ENCODE assay signal across 33 mouse cellular contexts in the genomic region with DNA sequence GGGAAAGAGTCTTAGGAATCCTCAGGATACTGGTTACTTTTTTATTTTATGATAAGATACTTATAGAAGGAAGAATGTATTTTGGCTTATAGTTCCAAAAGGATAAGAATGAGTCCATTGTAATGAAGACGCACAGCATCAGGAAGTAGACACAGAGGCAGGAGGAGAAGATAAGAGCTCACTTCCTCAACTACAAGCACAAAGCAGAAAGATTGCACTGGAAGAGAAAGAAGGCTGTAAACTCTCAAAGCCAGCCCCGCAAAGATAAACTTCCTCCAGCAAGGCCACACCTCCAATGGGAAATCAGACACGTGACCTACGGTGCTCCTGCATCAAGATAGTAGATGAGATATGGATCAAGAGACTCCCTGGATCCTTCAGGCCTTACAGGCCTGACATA. TPM values are rescaled to one million over a fixed set of nuclear protein-coding genes. Genes with fewer than 3 reads are reported as not detected.
DNase-seq lines count a peak whose midpoint lies in the region; ATAC-seq and TF ChIP-seq lines count a peak whose summit lies in the region.
"Had no signal": no experiment of that assay in that cellular context is flagged by ENCODE, and none has a peak within 500 bp of the region (broad histone marks: within the 10 kb centered on the region; RNA-seq: fewer than 3 reads in every experiment).

No protein-coding gene starts in this region.

- H3K4me2 ChIP-seq in hindbrain, embryonic 11.5 days (replicated peaks; ENCODE audit: low read depth, low read length) = no peak overlapping the region
- H3K4me2 ChIP-seq in lung, postnatal 0 days (replicated peaks; ENCODE audit: low read depth, low read length) = no peak overlapping the region
- H3K4me2 ChIP-seq: forebrain, embryonic 13.5 days; heart, embryonic 13.5 days; hindbrain, embryonic 13.5 days; intestine, embryonic 15.5 days had no signal

- peak; percentile 51 to 58; a peak in 2 of 4 replicates for ATAC-seq in hematopoietic stem cell, adult 5-6 weeks (replicated peaks in 1 of 2; ENCODE audit: insufficient read depth in 1 of 2, low FRiP score in 2 of 2, low TSS enrichment in 1 of 2, low read depth in 1 of 2, poor library complexity in 2 of 2, severe bottlenecking in 2 of 2)
- ATAC-seq in hindbrain, embryonic 11.5 days (ENCODE audit: low FRiP score) = no peak
- ATAC-seq in lung, postnatal 0 days = no peak
- ATAC-seq: CD4-positive, CD25-positive, alpha-beta regulatory T cell, adult 4 months; forebrain, embryonic 13.5 days; forebrain, embryonic 16.5 days; hindbrain, embryonic 16.5 days; intestine, embryonic 15.5 days; Patski had no signal

- H3K9me3 ChIP-seq in hindbrain, embryonic 11.5 days (ENCODE audit: control insufficient read depth, low read length) = no peaks in the 10 kb centered on the region
- H3K9me3 ChIP-seq in lung, postnatal 0 days (ENCODE audit: low read length) = no peaks in the 10 kb centered on the region
- H3K9me3 ChIP-seq: forebrain, embryonic 10.5 days; forebrain, embryonic 13.5 days; heart, embryonic 10.5 days; heart, embryonic 13.5 days; hindbrain, embryonic 13.5 days; intestine, embryonic 15.5 days had no signal

- H3K9ac ChIP-seq in hindbrain, embryonic 11.5 days (ENCODE audit: low read depth, low read length) = no peak overlapping the region
- no peak overlapping the region for H3K9ac ChIP-seq in lung, postnatal 0 days (replicated peaks; ENCODE audit: low read depth)
- H3K9ac ChIP-seq: forebrain, embryonic 13.5 days; heart, embryonic 13.5 days; hindbrain, embryonic 13.5 days; intestine, embryonic 15.5 days had no signal

- no peaks in the 10 kb centered on the region for H3K27me3 ChIP-seq in hindbrain, embryonic 11.5 days (ENCODE audit: control insufficient read depth, insufficient read depth, low read length)
- no peaks in the 10 kb centered on the region for H3K27me3 ChIP-seq in lung, postnatal 0 days (replicated peaks; ENCODE audit: insufficient read depth, low read length)
- H3K27me3 ChIP-seq: forebrain, embryonic 13.5 days; heart, embryonic 13.5 days; hindbrain, embryonic 13.5 days; intestine, embryonic 15.5 days had no signal

- no peak for TF ChIP-seq EP300 in lung, postnatal 0 days (IDR thresholded peaks at IDR 0.05)

- no peak overlapping the region for H3K27ac ChIP-seq in hindbrain, embryonic 11.5 days (ENCODE audit: low read depth, low read length)
- H3K27ac ChIP-seq in lung, postnatal 0 days (ENCODE audit: low read length) = no peak overlapping the region
- H3K27ac ChIP-seq: forebrain, embryonic 10.5 days; forebrain, embryonic 13.5 days; heart, embryonic 10.5 days; heart, embryonic 13.5 days; hindbrain, embryonic 13.5 days; intestine, embryonic 15.5 days had no signal

- WGBS in hindbrain, embryonic 11.5 days = 88% methylated on average over 4 of the region's 4 CpGs
- WGBS in lung, postnatal 0 days = 39% methylated on average over 4 of the region's 4 CpGs

- H3K4me1 ChIP-seq in hindbrain, embryonic 11.5 days (replicated peaks; ENCODE audit: control insufficient read depth, insufficient read depth, low read length) = no peaks in the 10 kb centered on the region
- no peaks in the 10 kb centered on the region for H3K4me1 ChIP-seq in lung, postnatal 0 days (ENCODE audit: insufficient read depth, low read depth, low read length)
- H3K4me1 ChIP-seq: forebrain, embryonic 10.5 days; forebrain, embryonic 13.5 days; heart, embryonic 10.5 days; heart, embryonic 13.5 days; hindbrain, embryonic 13.5 days; intestine, embryonic 15.5 days had no signal

- H3K36me3 ChIP-seq in hindbrain, embryonic 11.5 days (ENCODE audit: control insufficient read depth, insufficient read depth, low read length) = no peaks in the 10 kb centered on the region
- H3K36me3 ChIP-seq in lung, postnatal 0 days (ENCODE audit: insufficient read depth, low read length) = no peaks in the 10 kb centered on the region
- H3K36me3 ChIP-seq: forebrain, embryonic 10.5 days; heart, embryonic 10.5 days; heart, embryonic 13.5 days; hindbrain, embryonic 13.5 days; intestine, embryonic 15.5 days had no signal

- no peak overlapping the region for H3K4me3 ChIP-seq in hindbrain, embryonic 11.5 days (ENCODE audit: low read depth, low read length)
- no peak overlapping the region for H3K4me3 ChIP-seq in lung, postnatal 0 days (ENCODE audit: low read depth, low read length)
- H3K4me3 ChIP-seq: forebrain, embryonic 10.5 days; forebrain, embryonic 13.5 days; heart, embryonic 10.5 days; heart, embryonic 13.5 days; hindbrain, embryonic 13.5 days; intestine, embryonic 15.5 days had no signal

- DNase-seq in 416B (ENCODE audit: low read depth) = peak; percentile 73
- peak; percentile 1 for DNase-seq in MEL-GATA-1-ER (ENCODE audit: extremely low read depth, low read depth)
- DNase-seq in hindbrain, embryonic 11.5 days (ENCODE audit: low spot score) = no peak
- no peak for DNase-seq in lung, postnatal 0 days (ENCODE audit: low spot score)
- DNase-seq in left cerebral cortex, adult 18-20 months (ENCODE audit: low spot score in 2 of 2) = no peak
- DNase-seq: cerebellum, adult 11 months; cerebellum, adult 2 months; cerebellum, adult 9-11 months; cerebellum, postnatal 25 days; gastrocnemius, postnatal 36 days; heart, adult 18-20 months; heart, postnatal 4 days; kidney, adult 11 months had no signal

- TF ChIP-seq CTCF in lung, postnatal 0 days (IDR thresholded peaks at IDR 0.05) = no peak

RNA-seq across cellular contexts. Expression of a gene that starts 30.4 kb away (rescaled TPM):
- not detected in 2 replicates for total RNA-seq in hematopoietic stem cell, adult 5-6 weeks (2017)
- polyA plus RNA-seq in hindbrain, embryonic 11.5 days (2014; fragmentation: Nextera tagmentation; extraction: Ambion mirVana) = 0.28 TPM in 1 of 2 replicates, not detected in the other
- not detected in 2 replicates for polyA plus RNA-seq in lung, postnatal 0 days (2015; fragmentation: Nextera tagmentation; extraction: Ambion mirVana)
- not detected for total RNA-seq in left cerebral cortex, adult 18-20 months (2021)
- total RNA-seq: adrenal gland, adult 18-20 months; adrenal gland, postnatal 10 days; adrenal gland, postnatal 4 days; gastrocnemius, adult 18-20 months; gastrocnemius, postnatal 10 days; gastrocnemius, postnatal 36 days; heart, postnatal 14 days had no signal
- polyA plus RNA-seq: C2C12; CD4-positive, CD25-positive, alpha-beta regulatory T cell, adult 4 months; cerebellum, adult 2 months; embryonic facial prominence, embryonic 11.5 days; forebrain, embryonic 10.5 days; forebrain, embryonic 13.5 days; forebrain, embryonic 16.5 days; heart, embryonic 10.5 days; heart, embryonic 13.5 days; heart, embryonic 16.5 days; hindbrain, embryonic 13.5 days; intestine, embryonic 15.5 days; Patski had no signal

RNA-seq across cellular contexts. Expression of a gene that starts 52.0 kb away (rescaled TPM):
- 15.0 and 16.6 TPM in 2 replicates for total RNA-seq in hematopoietic stem cell, adult 5-6 weeks (2017)
- polyA plus RNA-seq in hindbrain, embryonic 11.5 days (2014; fragmentation: Nextera tagmentation; extraction: Ambion mirVana) = 10.8 and 14.1 TPM in 2 replicates
- 8.6 and 11.6 TPM in 2 replicates for polyA plus RNA-seq in lung, postnatal 0 days (2015; fragmentation: Nextera tagmentation; extraction: Ambion mirVana)
- total RNA-seq in left cerebral cortex, adult 18-20 months (2021) = 10 to 100 TPM; 17.9 to 18.2 TPM

Comparison
In these comparisons a context has a peak if more than half of its experiments do, and no peak if none do; other contexts are left out.
1. DNase-seq: peak in 416B (single experiment) and MEL-GATA-1-ER (single experiment); none in hindbrain, embryonic 11.5 days (single experiment), lung, postnatal 0 days (single experiment) and left cerebral cortex, adult 18-20 months (0 of 2).
2. ATAC-seq: peak in hematopoietic stem cell, adult 5-6 weeks (2 of 2); none in hindbrain, embryonic 11.5 days (single experiment) and lung, postnatal 0 days (single experiment).